8 mouse cellular contexts compared by ENCODE assay signal in the genomic region with DNA sequence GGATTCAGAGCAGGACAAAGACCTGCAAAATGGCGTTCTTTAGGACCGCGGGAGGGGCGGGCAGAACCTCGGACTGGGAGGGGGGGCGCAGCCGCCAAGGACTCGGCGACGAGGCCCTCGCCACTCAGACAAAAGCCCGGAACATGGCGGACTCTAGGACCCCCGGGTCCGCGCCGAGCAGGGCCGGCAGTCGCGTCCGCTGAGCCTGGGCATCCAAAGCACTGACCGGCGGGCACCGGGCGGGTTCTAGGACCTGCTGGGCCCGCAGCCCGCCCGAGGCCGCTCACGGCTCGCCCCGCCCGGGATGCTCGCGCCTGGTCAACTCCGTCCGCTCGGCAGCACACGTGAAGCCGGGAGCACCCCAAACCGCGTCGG. TPM values are rescaled to one million over a fixed set of nuclear protein-coding genes. Genes with fewer than 3 reads are reported as not detected.
DNase-seq lines count a peak whose midpoint lies in the region; ATAC-seq and TF ChIP-seq lines count a peak whose summit lies in the region.

No protein-coding gene starts in this region.

- peak; percentile 73 for DNase-seq in ES-E14 (ENCODE audit: low read depth, low spot score)
- peak; percentile 95 for DNase-seq in cerebellum, adult 11 months
- peak; percentile 98 for DNase-seq in forebrain, embryonic 14.5 days (ENCODE audit: low spot score)
- peak; percentile 93 for DNase-seq in heart, postnatal 14 days
- peak; percentile 73 for DNase-seq in large intestine, adult 2 months (ENCODE audit: low read depth, low spot score)
- peak; percentile 91 for DNase-seq in liver, postnatal 0 days
- peak; percentile 94 for DNase-seq in telencephalon, adult 2 months (ENCODE audit: low read depth, low spot score)

- ATAC-seq in forebrain, embryonic 14.5 days = peak; percentile 93
- peak; percentile 77 for ATAC-seq in liver, postnatal 0 days
- ATAC-seq in neural tube, embryonic 13.5 days (ENCODE audit: low read depth) = peak; percentile 94

- under 1% methylated on average over 42 of the region's 43 CpGs for WGBS in forebrain, embryonic 14.5 days
- under 1% methylated on average over 43 of the region's 43 CpGs for WGBS in large intestine, adult 2 months
- WGBS in liver, postnatal 0 days (ENCODE audit: insufficient replicate concordance) = under 1% methylated on average over 40 of the region's 43 CpGs
- WGBS in neural tube, embryonic 13.5 days = under 1% methylated on average over 43 of the region's 43 CpGs

- H3K4me3 ChIP-seq in ES-E14 (ENCODE audit: insufficient read depth in 1 of 2, low read depth in 1 of 2, low read length in 2 of 2, poor library complexity in 1 of 2, severe bottlenecking in 1 of 2) = peak overlapping the region; percentile 77 to 90
- peak overlapping the region; percentile 98 for H3K4me3 ChIP-seq in forebrain, embryonic 14.5 days (ENCODE audit: low read depth, low read length)
- H3K4me3 ChIP-seq in liver, postnatal 0 days (ENCODE audit: low read depth, low read length) = peak overlapping the region; percentile 99
- peak overlapping the region; percentile 97 for H3K4me3 ChIP-seq in neural tube, embryonic 13.5 days

- intact Hi-C loops in heart, postnatal 14 days (cut with DNase I) = loop anchor here (1.0 to 5.0 kb wide), 3 partner anchors 31 to 98 kb away; a partner anchor contains a TSS

- TF ChIP-seq EP300 in liver, postnatal 0 days (IDR thresholded peaks at IDR 0.05; ENCODE audit: low read depth) = 0 out of 2 replicates have a peak, but pooled peaks have one; percentile 9

- no peaks in the 10 kb centered on the region for H3K27me3 ChIP-seq in forebrain, embryonic 14.5 days (replicated peaks; ENCODE audit: control insufficient read depth, insufficient read depth, low read length)
- H3K27me3 ChIP-seq in liver, postnatal 0 days (ENCODE audit: insufficient read depth, low read length) = no peaks in the 10 kb centered on the region
- no peaks in the 10 kb centered on the region for H3K27me3 ChIP-seq in neural tube, embryonic 13.5 days

- no peaks in the 10 kb centered on the region for H3K9me3 ChIP-seq in ES-E14 (ENCODE audit: control insufficient read depth, insufficient read depth, low read depth, low read length)
- H3K9me3 ChIP-seq in forebrain, embryonic 14.5 days (replicated peaks; ENCODE audit: control insufficient read depth, low read length) = no peaks in the 10 kb centered on the region
- no peaks in the 10 kb centered on the region; the same call in 1 of the 2 replicates for H3K9me3 ChIP-seq in liver, postnatal 0 days (ENCODE audit: low read length)
- no peaks in the 10 kb centered on the region for H3K9me3 ChIP-seq in neural tube, embryonic 13.5 days

- peaks cover 0 to 2% of the 10 kb centered on the region in 2 experiments; a peak in 1 of 4 replicates for H3K4me1 ChIP-seq in ES-E14 (ENCODE audit: control insufficient read depth in 2 of 2, insufficient read depth in 2 of 2, low read length in 2 of 2, poor library complexity in 1 of 2)
- peaks cover 18% of the 10 kb centered on the region for H3K4me1 ChIP-seq in forebrain, embryonic 14.5 days (ENCODE audit: control insufficient read depth, insufficient read depth, low read length)
- H3K4me1 ChIP-seq in liver, postnatal 0 days (ENCODE audit: insufficient read depth) = peaks cover 28% of the 10 kb centered on the region
- H3K4me1 ChIP-seq in neural tube, embryonic 13.5 days (replicated peaks) = peaks cover 34% of the 10 kb centered on the region

- in situ Hi-C loops in ES-E14 (cut with MboI; ENCODE audit: low sequenced_read_pairs in 2 of 2, unreplicated experiment in 2 of 2) = no loop called here

- peak overlapping the region; percentile 99 for H3K27ac ChIP-seq in ES-E14 (ENCODE audit: insufficient read depth, low read depth, low read length, poor library complexity, severe bottlenecking)
- H3K27ac ChIP-seq in forebrain, embryonic 14.5 days (ENCODE audit: low read depth, low read length) = peak overlapping the region; percentile 100
- H3K27ac ChIP-seq in liver, postnatal 0 days (ENCODE audit: low read depth) = peak overlapping the region; percentile 97
- peak overlapping the region; percentile 100 for H3K27ac ChIP-seq in neural tube, embryonic 13.5 days (replicated peaks)

- H3K9ac ChIP-seq in ES-E14 (ENCODE audit: insufficient read depth, low read depth, low read length, poor library complexity, severe bottlenecking) = peak overlapping the region; percentile 100
- peak overlapping the region; percentile 98 for H3K9ac ChIP-seq in forebrain, embryonic 14.5 days (ENCODE audit: low read length)
- peak overlapping the region; percentile 95 for H3K9ac ChIP-seq in liver, postnatal 0 days (replicated peaks)
- H3K9ac ChIP-seq in neural tube, embryonic 13.5 days = peak overlapping the region; percentile 99

- TF ChIP-seq CTCF in liver, postnatal 0 days (IDR thresholded peaks at IDR 0.05; ENCODE audit: low read depth) = no peak

- H3K36me3 ChIP-seq in ES-E14 (ENCODE audit: control insufficient read depth, insufficient read depth, low read length, poor library complexity, severe bottlenecking) = peaks cover 24% of the 10 kb centered on the region
- H3K36me3 ChIP-seq in forebrain, embryonic 14.5 days (ENCODE audit: control insufficient read depth, insufficient read depth, low read length) = peaks cover 46% of the 10 kb centered on the region
- peaks cover 25% of the 10 kb centered on the region for H3K36me3 ChIP-seq in liver, postnatal 0 days (replicated peaks; ENCODE audit: insufficient read depth, low read length)
- H3K36me3 ChIP-seq in neural tube, embryonic 13.5 days = peaks cover 50% of the 10 kb centered on the region

- H3K4me2 ChIP-seq in forebrain, embryonic 14.5 days (ENCODE audit: low read length) = peak overlapping the region; percentile 94
- peak overlapping the region; percentile 98 for H3K4me2 ChIP-seq in liver, postnatal 0 days (ENCODE audit: low read depth, low read length)
- H3K4me2 ChIP-seq in neural tube, embryonic 13.5 days = peak overlapping the region; percentile 86

TF ChIP-seq in ES-E14, 5 proteins besides CTCF, POLR2A, EP300 and RAD21:
- TF ChIP-seq ZNF384 (IDR thresholded peaks at IDR 0.05; ENCODE audit: low read depth, low read length) (no peak), HCFC1 (IDR thresholded peaks at IDR 0.05; ENCODE audit: borderline replicate concordance, insufficient read depth, low read length) (peak; percentile 74)

RNA-seq across cellular contexts. Expression of a gene that starts 0.4 kb away (rescaled TPM):
- 44.7 and 52.5 TPM in 2 replicates for total RNA-seq in ES-E14 (2012; rRNA removed)
- polyA plus RNA-seq in forebrain, embryonic 14.5 days (2014; fragmentation: Nextera tagmentation; extraction: Ambion mirVana) = 12.0 and 16.8 TPM in 2 replicates
- 10 to 100 TPM; 21.0 to 21.9 TPM for total RNA-seq in heart, postnatal 14 days (2021)
- polyA plus RNA-seq in large intestine, adult 2 months (2012; rRNA removed) = 12.8 and 19.5 TPM in 2 replicates
- 2.7 and 2.8 TPM in 2 replicates for polyA plus RNA-seq in liver, postnatal 0 days (2015; fragmentation: Nextera tagmentation; extraction: Ambion mirVana)
- 10.2 and 12.0 TPM in 2 replicates for polyA plus RNA-seq in neural tube, embryonic 13.5 days (2015; fragmentation: Nextera tagmentation; extraction: Ambion mirVana)

RNA-seq across cellular contexts. Expression of a gene that starts 1.0 kb away (rescaled TPM):
- 8.6 and 11.3 TPM in 2 replicates for total RNA-seq in ES-E14 (2012; rRNA removed)
- polyA plus RNA-seq in forebrain, embryonic 14.5 days (2014; fragmentation: Nextera tagmentation; extraction: Ambion mirVana) = 24.1 and 29.1 TPM in 2 replicates
- total RNA-seq in heart, postnatal 14 days (2021) = 1 to 10 TPM; 3.8 to 5.5 TPM
- 5.4 and 5.9 TPM in 2 replicates for polyA plus RNA-seq in large intestine, adult 2 months (2012; rRNA removed)
- 3.7 and 4.5 TPM in 2 replicates for polyA plus RNA-seq in liver, postnatal 0 days (2015; fragmentation: Nextera tagmentation; extraction: Ambion mirVana)
- polyA plus RNA-seq in neural tube, embryonic 13.5 days (2015; fragmentation: Nextera tagmentation; extraction: Ambion mirVana) = 32.5 and 35.1 TPM in 2 replicates

RNA-seq across cellular contexts. Expression of a gene that starts 15.2 kb away (rescaled TPM):
- 0.67 and 0.69 TPM in 2 replicates for total RNA-seq in ES-E14 (2012; rRNA removed)
- polyA plus RNA-seq in forebrain, embryonic 14.5 days (2014; fragmentation: Nextera tagmentation; extraction: Ambion mirVana) = 0.61 and 0.63 TPM in 2 replicates
- under 1 TPM; 0.59 to 0.88 TPM for total RNA-seq in heart, postnatal 14 days (2021)
- polyA plus RNA-seq in large intestine, adult 2 months (2012; rRNA removed) = 0.80 and 1.1 TPM in 2 replicates
- polyA plus RNA-seq in liver, postnatal 0 days (2015; fragmentation: Nextera tagmentation; extraction: Ambion mirVana) = 0.39 and 0.43 TPM in 2 replicates
- polyA plus RNA-seq in neural tube, embryonic 13.5 days (2015; fragmentation: Nextera tagmentation; extraction: Ambion mirVana) = 0.70 and 0.87 TPM in 2 replicates

RNA-seq across cellular contexts. Expression of a gene that starts 19.6 kb away (rescaled TPM):
- total RNA-seq in ES-E14 (2012; rRNA removed) = not detected in 2 replicates
- not detected in 2 replicates for polyA plus RNA-seq in forebrain, embryonic 14.5 days (2014; fragmentation: Nextera tagmentation; extraction: Ambion mirVana)
- not detected for total RNA-seq in heart, postnatal 14 days (2021)
- not detected in 2 replicates for polyA plus RNA-seq in large intestine, adult 2 months (2012; rRNA removed)
- polyA plus RNA-seq in liver, postnatal 0 days (2015; fragmentation: Nextera tagmentation; extraction: Ambion mirVana) = not detected in 2 replicates
- not detected in 2 replicates for polyA plus RNA-seq in neural tube, embryonic 13.5 days (2015; fragmentation: Nextera tagmentation; extraction: Ambion mirVana)

RNA-seq across cellular contexts. Expression of a gene that starts 19.8 kb away (rescaled TPM):
- 88.5 and 115 TPM in 2 replicates for total RNA-seq in ES-E14 (2012; rRNA removed)
- polyA plus RNA-seq in forebrain, embryonic 14.5 days (2014; fragmentation: Nextera tagmentation; extraction: Ambion mirVana) = 61.5 and 69.9 TPM in 2 replicates
- 10 to 100 TPM; 25.6 to 28.1 TPM for total RNA-seq in heart, postnatal 14 days (2021)
- polyA plus RNA-seq in large intestine, adult 2 months (2012; rRNA removed) = 69.3 and 83.9 TPM in 2 replicates
- 513 and 556 TPM in 2 replicates for polyA plus RNA-seq in liver, postnatal 0 days (2015; fragmentation: Nextera tagmentation; extraction: Ambion mirVana)
- 73.8 and 77.6 TPM in 2 replicates for polyA plus RNA-seq in neural tube, embryonic 13.5 days (2015; fragmentation: Nextera tagmentation; extraction: Ambion mirVana)

Comparison
In these comparisons a context has a peak if more than half of its experiments do, and no peak if none do; other contexts are left out.
1. Peak in every context shown above with its lines: DNase-seq, ATAC-seq, H3K4me3 ChIP-seq and H3K27ac ChIP-seq.